Mouse (Mus musculus): Measurements from ENCODE around the gene Bach2. TPM values are rescaled to one million over a fixed set of nuclear protein-coding genes. Genes with fewer than 3 reads are reported as not detected.

Gene Bach2
- polyA plus RNA-seq, 1 experiment from 2014 or later, result 18.8 TPM

GRCm38 (mm10) chr4:32518842-32519578, 280.4 kb downstream of the Bach2 start:
- no peak overlapping the region for H3K27ac ChIP-seq (ENCODE audit: low read length)
- no peak overlapping the region for H3K4me3 ChIP-seq (ENCODE audit: low read depth, low read length)
- H3K36me3 ChIP-seq (ENCODE audit: control insufficient read depth, insufficient read depth, low read length), result no peaks in the 10 kb centered on the region
- H3K4me2 ChIP-seq (ENCODE audit: low read length), result no peak overlapping the region
- no peaks in the 10 kb centered on the region for H3K9me3 ChIP-seq (replicated peaks; ENCODE audit: control insufficient read depth, low read length, poor library complexity, severe bottlenecking)
- H3K27me3 ChIP-seq (ENCODE audit: control insufficient read depth, insufficient read depth, low read depth, low read length), result no peaks in the 10 kb centered on the region
- no peak overlapping the region for H3K9ac ChIP-seq (ENCODE audit: low read depth, low read length)
- WGBS, result 44% methylated on average over 6 of the region's 6 CpGs
- H3K4me1 ChIP-seq (ENCODE audit: control insufficient read depth, insufficient read depth, low read length), result peaks cover 12% of the 10 kb centered on the region
- ATAC-seq, result peak; percentile 52; the same call in 1 of the 2 replicates

GRCm38 (mm10) chr4:32520628-32521360, 282.2 kb downstream of the Bach2 start:
- Histone ChIP-seq H3K36me3 (ENCODE audit: control insufficient read depth, insufficient read depth, low read length) (no peaks in the 10 kb centered on the region), H3K4me1 (ENCODE audit: control insufficient read depth, insufficient read depth, low read length) (peaks cover 12% of the 10 kb centered on the region), H3K4me3 (ENCODE audit: low read depth, low read length) (no peak overlapping the region), H3K27me3 (ENCODE audit: control insufficient read depth, insufficient read depth, low read depth, low read length) (no peaks in the 10 kb centered on the region), H3K27ac (ENCODE audit: low read length) (no peak overlapping the region), H3K9ac (ENCODE audit: low read depth, low read length) (no peak overlapping the region), H3K4me2 (ENCODE audit: low read length) (no peak overlapping the region), H3K9me3 (replicated peaks; ENCODE audit: control insufficient read depth, low read length, poor library complexity, severe bottlenecking) (no peaks in the 10 kb centered on the region)
- 21% methylated on average over 18 of the region's 18 CpGs for WGBS
- no peak for ATAC-seq

- no peaks in the 10 kb centered on the region for H3K9me3 ChIP-seq (replicated peaks; ENCODE audit: control insufficient read depth, low read length, poor library complexity, severe bottlenecking)
- WGBS, result 65% methylated on average over 6 of the region's 6 CpGs
- H3K36me3 ChIP-seq (ENCODE audit: control insufficient read depth, insufficient read depth, low read length), result no peaks in the 10 kb centered on the region
- no peak overlapping the region for H3K4me2 ChIP-seq (ENCODE audit: low read length)
- no peak for ATAC-seq
- no peak overlapping the region for H3K4me3 ChIP-seq (ENCODE audit: low read depth, low read length)
- peaks cover 12% of the 10 kb centered on the region for H3K4me1 ChIP-seq (ENCODE audit: control insufficient read depth, insufficient read depth, low read length)
- H3K27ac ChIP-seq (ENCODE audit: low read length), result no peak overlapping the region
- H3K27me3 ChIP-seq (ENCODE audit: control insufficient read depth, insufficient read depth, low read depth, low read length), result no peaks in the 10 kb centered on the region
- H3K9ac ChIP-seq (ENCODE audit: low read depth, low read length), result no peak overlapping the region
Observed at GRCm38 (mm10) chr4:32521361-32521740, 282.7 kb downstream of the Bach2 start.

- Histone ChIP-seq H3K27ac (ENCODE audit: low read length) (no peak overlapping the region), H3K9ac (ENCODE audit: low read depth, low read length) (no peak overlapping the region)
Observed at GRCm38 (mm10) chr4:32522013-32522412, 283.4 kb downstream of the Bach2 start.

GRCm38 (mm10) chr4:32524282-32524681, 285.7 kb downstream of the Bach2 start:
- peaks cover 11% of the 10 kb centered on the region for H3K4me1 ChIP-seq (ENCODE audit: control insufficient read depth, insufficient read depth, low read length)
- 58% methylated on average over 2 of the region's 2 CpGs for WGBS
- no peak overlapping the region for H3K4me3 ChIP-seq (ENCODE audit: low read depth, low read length)
- no peaks in the 10 kb centered on the region for H3K9me3 ChIP-seq (replicated peaks; ENCODE audit: control insufficient read depth, low read length, poor library complexity, severe bottlenecking)
- no peaks in the 10 kb centered on the region for H3K27me3 ChIP-seq (ENCODE audit: control insufficient read depth, insufficient read depth, low read depth, low read length)
- ATAC-seq, result no peak
- H3K4me2 ChIP-seq (ENCODE audit: low read length), result no peak overlapping the region
- no peaks in the 10 kb centered on the region for H3K36me3 ChIP-seq (ENCODE audit: control insufficient read depth, insufficient read depth, low read length)
- no peak overlapping the region for H3K9ac ChIP-seq (ENCODE audit: low read depth, low read length)
- H3K27ac ChIP-seq (ENCODE audit: low read length), result no peak overlapping the region

More at GRCm38 (mm10) chr4:32522013-32522412, 283.4 kb downstream of the Bach2 start:
- H3K4me2 ChIP-seq (ENCODE audit: low read length), result no peak overlapping the region
- ATAC-seq, result no peak
- H3K36me3 ChIP-seq (ENCODE audit: control insufficient read depth, insufficient read depth, low read length), result no peaks in the 10 kb centered on the region
- H3K27me3 ChIP-seq (ENCODE audit: control insufficient read depth, insufficient read depth, low read depth, low read length), result no peaks in the 10 kb centered on the region
- H3K4me1 ChIP-seq (ENCODE audit: control insufficient read depth, insufficient read depth, low read length), result peaks cover 14% of the 10 kb centered on the region
- 38% methylated on average over 2 of the region's 2 CpGs for WGBS
- H3K4me3 ChIP-seq (ENCODE audit: low read depth, low read length), result no peak overlapping the region
- no peaks in the 10 kb centered on the region for H3K9me3 ChIP-seq (replicated peaks; ENCODE audit: control insufficient read depth, low read length, poor library complexity, severe bottlenecking)

- Histone ChIP-seq H3K4me3 (ENCODE audit: low read depth, low read length) (no peak overlapping the region), H3K27me3 (ENCODE audit: control insufficient read depth, insufficient read depth, low read depth, low read length) (no peaks in the 10 kb centered on the region), H3K36me3 (ENCODE audit: control insufficient read depth, insufficient read depth, low read length) (no peaks in the 10 kb centered on the region), H3K9me3 (replicated peaks; ENCODE audit: control insufficient read depth, low read length, poor library complexity, severe bottlenecking) (no peaks in the 10 kb centered on the region), H3K27ac (ENCODE audit: low read length) (no peak overlapping the region), H3K4me1 (ENCODE audit: control insufficient read depth, insufficient read depth, low read length) (peaks cover 18% of the 10 kb centered on the region), H3K4me2 (ENCODE audit: low read length) (no peak overlapping the region), H3K9ac (ENCODE audit: low read depth, low read length) (no peak overlapping the region)
- no peak for ATAC-seq
- whole genome bisulfite sequencing, result 74% methylated on average over 5 of the region's 5 CpGs
Observed at GRCm38 (mm10) chr4:32525000-32525399, 286.4 kb downstream of the Bach2 start.

- WGBS, result 72% methylated on average over 9 of the region's 9 CpGs
- Histone ChIP-seq H3K4me1 (ENCODE audit: control insufficient read depth, insufficient read depth, low read length) (peaks cover 27% of the 10 kb centered on the region), H3K27me3 (ENCODE audit: control insufficient read depth, insufficient read depth, low read depth, low read length) (no peaks in the 10 kb centered on the region), H3K9ac (ENCODE audit: low read depth, low read length) (no peak overlapping the region), H3K36me3 (ENCODE audit: control insufficient read depth, insufficient read depth, low read length) (no peaks in the 10 kb centered on the region), H3K27ac (ENCODE audit: low read length) (no peak overlapping the region), H3K9me3 (replicated peaks; ENCODE audit: control insufficient read depth, low read length, poor library complexity, severe bottlenecking) (no peaks in the 10 kb centered on the region), H3K4me2 (ENCODE audit: low read length) (no peak overlapping the region), H3K4me3 (ENCODE audit: low read depth, low read length) (no peak overlapping the region)
- no peak for ATAC-seq
Observed at GRCm38 (mm10) chr4:32526228-32526836, 287.7 kb downstream of the Bach2 start.

- WGBS, result 59% methylated on average over 17 of the region's 17 CpGs
- Histone ChIP-seq H3K4me1 (ENCODE audit: control insufficient read depth, insufficient read depth, low read length) (peaks cover 50% of the 10 kb centered on the region), H3K4me3 (ENCODE audit: low read depth, low read length) (no peak overlapping the region), H3K27ac (ENCODE audit: low read length) (peak overlapping the region; percentile 86), H3K27me3 (ENCODE audit: control insufficient read depth, insufficient read depth, low read depth, low read length) (no peaks in the 10 kb centered on the region), H3K9ac (ENCODE audit: low read depth, low read length) (no peak overlapping the region; the same call in 1 of the 2 replicates), H3K9me3 (replicated peaks; ENCODE audit: control insufficient read depth, low read length, poor library complexity, severe bottlenecking) (no peaks in the 10 kb centered on the region), H3K4me2 (ENCODE audit: low read length) (no peak overlapping the region), H3K36me3 (ENCODE audit: control insufficient read depth, insufficient read depth, low read length) (no peaks in the 10 kb centered on the region)
- no peak for ATAC-seq
Observed at GRCm38 (mm10) chr4:32529443-32529995, 290.9 kb downstream of the Bach2 start.

Data from midbrain, embryonic 16.5 days (tissue).